Mouse (Mus musculus) myocyte (in vitro differentiated cells): ENCODE results near the gene Stk10. TPM values are rescaled to one million over a fixed set of nuclear protein-coding genes. Genes with fewer than 3 reads are reported as not detected.

Source experiments
- H3K27me3 ChIP-seq: one replicate; pipeline ENCODE4 v1.6.1; 2011; ENCODE audit not compliant: control insufficient read depth, insufficient read depth, insufficient read length
- H3K36me3 ChIP-seq: one replicate; pipeline ENCODE4 v1.6.1; 2011; ENCODE audit not compliant: control insufficient read depth, insufficient read depth
- H3K4me2 ChIP-seq: one replicate; pipeline ENCODE4 v1.6.1; 2011; ENCODE audit warnings: low read depth, control low read depth
- H3K4me3 ChIP-seq: one replicate; pipeline ENCODE4 v1.5.1; 2011; ENCODE audit warnings: mild to moderate bottlenecking, control low read depth, moderate library complexity
- H3K79me2 ChIP-seq: one replicate; pipeline ENCODE4 v1.6.1; 2011; ENCODE audit not compliant: control insufficient read depth, insufficient read depth
- H3ac ChIP-seq: one replicate; pipeline ENCODE4 v1.6.1; 2011; ENCODE audit not compliant: control insufficient read depth, insufficient read length
- CEBPB ChIP-seq: IDR thresholded peaks from 2 replicates; pipeline ENCODE4 v1.6.1; 2011; ENCODE audit warnings: mild to moderate bottlenecking, moderate library complexity; ENCODE audit not compliant: poor library complexity, insufficient read depth, severe bottlenecking
- E2F4 ChIP-seq: IDR thresholded peaks from one replicate; pipeline ENCODE4 v1.6.1; 2011; ENCODE audit warnings: mild to moderate bottlenecking, control low read depth, moderate library complexity; ENCODE audit not compliant: insufficient read depth
- MAX ChIP-seq: IDR thresholded peaks from one replicate; pipeline ENCODE4 v1.6.1; 2011; ENCODE audit warnings: low read depth, mild to moderate bottlenecking, control low read depth
- MYOD1 ChIP-seq, 3 experiments: IDR thresholded peaks; one replicate each; pipeline ENCODE4 v1.6.1; 2011; ENCODE audit warnings: control low read depth in 2 of 3, low read depth in 2 of 3, mild to moderate bottlenecking in 2 of 3, moderate library complexity in 1 of 3; ENCODE audit not compliant: insufficient read length in 2 of 3, control insufficient read depth in 1 of 3
- MYOG ChIP-seq, 3 experiments: IDR thresholded peaks; one replicate each; pipeline ENCODE4 v1.6.1; 2011; ENCODE audit warnings: control low read depth in 2 of 3, low read depth in 2 of 3, mild to moderate bottlenecking in 2 of 3; ENCODE audit not compliant: insufficient read length in 2 of 3, control insufficient read depth in 1 of 3, insufficient read depth in 1 of 3
- POLR2A ChIP-seq: IDR thresholded peaks from one replicate; pipeline ENCODE4 v1.6.1; 2011; ENCODE audit warnings: low read depth, mild to moderate bottlenecking, control low read depth, moderate library complexity; ENCODE audit not compliant: insufficient read length
- POLR2AphosphoS2 ChIP-seq: IDR thresholded peaks from one replicate; pipeline ENCODE4 v1.6.1; 2011; ENCODE audit warnings: low read depth, control low read depth; ENCODE audit not compliant: insufficient read length
- REST ChIP-seq: IDR thresholded peaks from one replicate; pipeline ENCODE4 v1.6.1; 2011; ENCODE audit warnings: mild to moderate bottlenecking, control low read depth, moderate library complexity; ENCODE audit not compliant: insufficient read depth, insufficient read length
- SRF ChIP-seq: IDR thresholded peaks from one replicate; pipeline ENCODE4 v1.6.1; 2011; ENCODE audit warnings: low read depth; ENCODE audit not compliant: control insufficient read depth, insufficient read length
- TCF12 ChIP-seq: IDR thresholded peaks from one replicate; pipeline ENCODE4 v1.6.1; 2011; ENCODE audit warnings: mild to moderate bottlenecking, control low read depth; ENCODE audit not compliant: poor library complexity, insufficient read depth, severe bottlenecking
- TCF3 ChIP-seq: IDR thresholded peaks from one replicate; pipeline ENCODE4 v1.6.1; 2011; ENCODE audit warnings: low read depth, control low read depth; ENCODE audit not compliant: insufficient read length
- USF1 ChIP-seq: IDR thresholded peaks from one replicate; pipeline ENCODE4 v1.6.1; 2011; ENCODE audit warnings: low read depth, mild to moderate bottlenecking, control low read depth, moderate library complexity
- polyA plus RNA-seq: library from polyadenylated mRNA; unstranded; fragments of >200 nt; fragmentation: generic; extraction: Trizol; gene quantifications from one replicate; pipeline ENCODE4 v1.2.1, GENCODE M21; 2012; ENCODE audit warnings: missing spikeins

Gene Stk10
- polyA plus RNA-seq, 1 experiment, result 7.1 TPM

DNA sequence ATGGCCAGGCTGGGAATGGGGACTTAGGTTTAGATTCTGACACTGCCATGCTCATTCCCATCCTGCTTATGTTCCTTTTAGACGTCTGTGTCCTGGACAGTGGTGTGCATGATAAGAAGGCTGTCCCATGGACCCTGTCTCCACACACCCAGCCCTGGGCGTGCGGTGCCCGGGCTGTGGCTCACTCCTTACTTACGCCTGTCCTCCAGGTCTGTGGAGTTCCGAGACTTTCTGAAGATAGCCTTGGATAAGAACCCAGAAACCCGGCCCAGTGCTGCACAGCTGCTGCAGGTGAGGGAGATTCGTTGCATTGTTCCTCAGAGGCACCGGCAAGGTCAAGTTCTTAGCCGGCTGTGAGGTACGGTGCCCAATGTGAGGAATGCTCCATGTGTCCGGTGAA is 56.1 kb downstream of the Stk10 start:
- Histone ChIP-seq H3K4me2 (no peak overlapping the region), H3K36me3 (peaks cover 7% of the 10 kb centered on the region), H3K27me3 (no peaks in the 10 kb centered on the region), H3K79me2 (no peaks in the 10 kb centered on the region), H3ac (no peak overlapping the region), H3K4me3 (no peak overlapping the region)
- TF ChIP-seq SRF (no peak), REST (no peak), POLR2AphosphoS2 (no peak), MAX (no peak), USF1 (no peak), TCF3 (no peak), TCF12 (no peak), MYOD1 (IDR thresholded peaks at IDR 0.05; ENCODE audit: control insufficient read depth in 1 of 3, insufficient read length in 2 of 3, low read depth in 2 of 3) (no peak), CEBPB (no peak), E2F4 (no peak), POLR2A (no peak), MYOG (IDR thresholded peaks at IDR 0.05; ENCODE audit: control insufficient read depth in 1 of 3, insufficient read depth in 1 of 3, insufficient read length in 2 of 3, low read depth in 2 of 3) (no peak)

DNA sequence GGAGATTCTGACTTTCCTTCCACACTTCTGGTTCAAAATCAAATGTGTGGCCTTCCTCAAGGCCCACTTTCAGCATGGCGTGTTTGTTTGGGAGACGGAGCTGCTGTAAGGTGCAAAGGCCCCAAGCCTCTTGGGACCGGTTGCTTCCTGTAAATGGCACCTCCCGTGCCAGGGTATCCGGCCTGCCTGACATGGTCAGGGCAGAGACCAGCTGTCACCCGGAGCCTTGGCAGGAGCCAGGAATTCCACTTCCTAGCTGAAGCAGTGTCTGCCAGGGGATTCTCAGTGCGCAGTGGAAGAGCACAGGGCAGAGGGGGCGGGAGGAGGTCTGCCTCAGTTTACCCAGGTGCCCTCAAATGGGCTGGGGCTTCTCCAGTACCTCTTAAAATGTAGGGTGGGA is 56.7 kb downstream of the Stk10 start:
- no peaks in the 10 kb centered on the region for H3K27me3 ChIP-seq
- peaks cover 7% of the 10 kb centered on the region for H3K36me3 ChIP-seq
- H3K4me3 ChIP-seq, result no peak overlapping the region
- H3ac ChIP-seq, result no peak overlapping the region
- TF ChIP-seq REST, result no peak
- no peak for TF ChIP-seq TCF3
- no peak for TF ChIP-seq MYOG (IDR thresholded peaks at IDR 0.05; ENCODE audit: control insufficient read depth in 1 of 3, insufficient read depth in 1 of 3, insufficient read length in 2 of 3, low read depth in 2 of 3)
- TF ChIP-seq SRF, result no peak
- TF ChIP-seq MAX, result no peak
- no peak for TF ChIP-seq POLR2AphosphoS2
- H3K79me2 ChIP-seq, result no peaks in the 10 kb centered on the region
- H3K4me2 ChIP-seq, result no peak overlapping the region

DNA sequence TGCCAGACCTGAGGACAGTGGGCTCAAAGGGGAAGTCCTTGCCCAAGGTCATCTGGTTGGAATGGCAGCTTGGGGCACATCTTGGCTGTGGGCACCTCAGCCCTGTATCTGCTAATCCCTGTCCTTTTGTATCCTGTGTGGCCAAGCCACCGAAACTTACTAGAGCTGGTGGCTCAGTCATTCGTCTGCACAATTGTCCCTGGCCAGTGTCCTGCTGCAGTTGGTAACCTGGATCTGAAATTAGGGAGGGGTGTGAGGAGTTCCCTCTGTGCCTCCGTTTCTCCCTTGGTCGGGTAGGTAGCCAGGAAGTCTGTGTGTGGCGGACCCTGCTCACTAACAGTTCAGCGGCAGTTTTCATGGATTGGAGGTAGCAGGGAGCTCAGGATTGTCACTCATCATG is 57.1 kb downstream of the Stk10 start:
- Histone ChIP-seq H3ac (no peak overlapping the region), H3K36me3 (peaks cover 7% of the 10 kb centered on the region), H3K27me3 (no peaks in the 10 kb centered on the region), H3K79me2 (no peaks in the 10 kb centered on the region), H3K4me3 (no peak overlapping the region), H3K4me2 (no peak overlapping the region)
- TF ChIP-seq TCF3, result no peak
- no peak for TF ChIP-seq USF1
- no peak for TF ChIP-seq REST
- no peak for TF ChIP-seq POLR2AphosphoS2
- no peak for TF ChIP-seq SRF
- no peak for TF ChIP-seq MYOD1 (IDR thresholded peaks at IDR 0.05; ENCODE audit: control insufficient read depth in 1 of 3, insufficient read length in 2 of 3, low read depth in 2 of 3)

DNA sequence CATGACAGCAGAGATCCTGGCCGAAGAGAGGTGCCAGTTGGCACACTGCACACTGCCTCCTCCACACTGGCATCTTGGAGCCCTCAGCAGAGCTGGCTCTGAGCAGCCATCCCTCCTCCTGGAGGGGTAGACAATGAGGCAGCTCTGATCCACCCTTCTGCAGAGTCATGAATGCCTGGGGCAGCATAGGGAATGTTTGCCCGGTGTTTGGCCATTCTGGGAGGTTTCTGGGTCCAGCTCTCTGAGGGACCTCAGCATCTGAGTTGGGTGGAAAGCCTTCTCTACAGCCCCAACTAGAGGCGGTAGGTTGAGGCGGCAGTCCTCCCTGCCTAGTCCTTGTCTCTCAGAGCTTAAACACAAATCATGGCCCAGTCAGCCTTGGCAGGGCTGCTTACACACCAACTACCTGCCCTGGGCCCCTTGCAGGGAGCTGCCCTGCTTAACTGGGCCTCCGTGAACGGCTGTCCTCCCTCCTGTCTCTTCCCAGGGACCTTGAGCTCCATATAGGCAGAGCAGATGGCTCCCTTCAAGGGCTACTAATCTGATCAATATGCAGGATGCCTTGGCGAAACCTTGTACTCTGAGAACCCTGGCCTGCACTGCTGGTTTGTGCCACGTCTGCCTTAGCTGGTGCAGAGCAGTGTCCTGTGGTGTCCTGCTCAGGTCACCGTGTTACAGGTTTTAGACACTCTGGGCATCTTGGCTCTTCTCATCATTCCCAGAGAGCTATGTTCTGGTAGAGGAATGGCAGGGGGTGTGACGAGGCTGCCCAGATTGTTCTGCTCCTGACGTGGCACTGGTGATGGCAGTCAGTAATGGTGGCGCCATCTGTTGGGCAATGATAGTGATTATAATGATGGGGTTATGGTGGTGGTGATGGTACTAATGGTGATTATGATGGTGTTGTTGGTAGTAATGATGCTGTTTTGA is 59.1 kb downstream of the Stk10 start:
- H3K4me2 ChIP-seq, result no peak overlapping the region
- no peaks in the 10 kb centered on the region for H3K27me3 ChIP-seq
- H3ac ChIP-seq, result no peak overlapping the region
- TF ChIP-seq POLR2A (no peak), MYOG (IDR thresholded peaks at IDR 0.05; ENCODE audit: control insufficient read depth in 1 of 3, insufficient read depth in 1 of 3, insufficient read length in 2 of 3, low read depth in 2 of 3) (no peak), POLR2AphosphoS2 (no peak), MAX (no peak), MYOD1 (IDR thresholded peaks at IDR 0.05; ENCODE audit: control insufficient read depth in 1 of 3, insufficient read length in 2 of 3, low read depth in 2 of 3) (no peak), TCF12 (no peak)
- H3K4me3 ChIP-seq, result no peak overlapping the region
- peaks cover 12% of the 10 kb centered on the region for H3K36me3 ChIP-seq
- H3K79me2 ChIP-seq, result no peaks in the 10 kb centered on the region

DNA sequence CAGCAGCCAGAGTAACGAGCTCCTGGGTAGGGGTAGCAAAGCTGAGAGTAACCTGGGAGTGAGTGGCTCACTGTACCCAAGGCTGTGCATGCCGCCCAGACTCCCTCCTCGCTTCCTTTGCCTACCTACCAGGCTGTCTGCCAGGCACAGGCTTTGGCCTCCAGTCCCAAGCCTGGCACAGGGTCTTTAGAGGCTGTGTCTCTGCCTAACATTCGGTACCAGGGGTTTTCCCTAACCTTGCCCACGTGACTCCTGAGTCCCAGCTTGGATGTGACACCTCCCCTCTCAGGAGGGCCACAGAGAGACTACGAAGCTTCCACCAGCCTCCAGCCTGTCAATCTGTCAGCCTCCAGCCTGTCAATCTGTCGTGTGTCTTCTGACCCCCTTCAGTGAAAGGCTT is 60.0 kb downstream of the Stk10 start:
- H3K27me3 ChIP-seq, result no peaks in the 10 kb centered on the region
- no peak overlapping the region for H3K4me3 ChIP-seq
- no peak overlapping the region for H3K4me2 ChIP-seq
- H3K79me2 ChIP-seq, result no peaks in the 10 kb centered on the region
- peaks cover 12% of the 10 kb centered on the region for H3K36me3 ChIP-seq
- no peak for TF ChIP-seq USF1
- TF ChIP-seq MAX, result no peak
- no peak for TF ChIP-seq CEBPB
- no peak for TF ChIP-seq SRF
- TF ChIP-seq MYOD1 (IDR thresholded peaks at IDR 0.05; ENCODE audit: control insufficient read depth in 1 of 3, insufficient read length in 2 of 3, low read depth in 2 of 3), result no peak
- TF ChIP-seq POLR2AphosphoS2, result no peak
- TF ChIP-seq E2F4, result no peak
- TF ChIP-seq REST, result no peak
- no peak for TF ChIP-seq TCF3
- no peak for TF ChIP-seq POLR2A
- no peak for TF ChIP-seq MYOG (IDR thresholded peaks at IDR 0.05; ENCODE audit: control insufficient read depth in 1 of 3, insufficient read depth in 1 of 3, insufficient read length in 2 of 3, low read depth in 2 of 3)
- TF ChIP-seq TCF12, result no peak
- no peak overlapping the region for H3ac ChIP-seq
